Comparison of ENCODE assay signal across 12 mouse cellular contexts in the genomic region with DNA sequence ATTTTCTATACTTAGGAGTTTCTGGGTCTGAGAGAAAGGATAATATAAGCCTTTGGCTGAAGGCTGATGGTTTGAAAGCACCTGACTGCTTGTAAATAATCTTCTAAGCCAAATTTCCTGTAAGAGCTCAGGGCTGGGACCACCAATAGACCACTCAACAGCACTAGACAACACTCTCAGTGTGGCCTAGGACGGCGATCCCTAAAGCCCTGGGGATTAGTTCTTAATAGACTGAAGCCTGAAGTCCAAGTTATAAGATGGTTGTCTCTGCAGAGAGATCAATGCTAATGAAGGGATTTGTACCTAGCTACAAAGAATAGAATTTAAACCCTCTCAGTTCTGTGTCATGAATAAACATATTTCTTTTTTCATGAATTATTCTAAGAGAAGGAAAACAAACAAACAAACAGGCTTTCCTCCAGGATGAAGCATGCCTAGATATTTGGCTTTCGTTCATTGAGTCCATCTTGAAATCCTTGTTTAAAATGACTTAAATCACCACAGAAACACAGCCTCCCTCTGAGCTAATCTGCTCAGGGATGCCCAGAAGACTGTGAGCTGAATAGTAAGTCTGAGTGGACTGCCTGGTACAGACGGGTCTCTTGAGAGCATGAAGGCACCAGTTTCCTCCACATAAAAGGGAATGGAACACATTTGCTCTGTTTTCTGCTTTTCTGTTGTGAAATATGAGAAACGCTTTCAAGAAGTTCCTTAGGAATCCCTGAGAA.
DNase-seq lines count a peak whose midpoint lies in the region; ATAC-seq and TF ChIP-seq lines count a peak whose summit lies in the region.
"Had no signal": no experiment of that assay in that cellular context is flagged by ENCODE, and none has a peak within 500 bp of the region (broad histone marks: within the 10 kb centered on the region; RNA-seq: fewer than 3 reads in every experiment).

No protein-coding gene starts in this region.

- TF ChIP-seq EP300 in stomach, postnatal 0 days (optimal IDR thresholded peaks at IDR 0.05), result no peak

- peaks cover 2% of the 10 kb centered on the region; the same call in 1 of the 2 replicates for H3K4me1 ChIP-seq in heart, embryonic 16.5 days (ENCODE audit: control insufficient read depth, insufficient read depth, low read length)
- 0 out of 2 replicates have a peak, but pooled peaks cover 5% of the 10 kb centered on the region for H3K4me1 ChIP-seq in neural tube, embryonic 15.5 days
- peaks cover 11% of the 10 kb centered on the region for H3K4me1 ChIP-seq in limb, embryonic 14.5 days (ENCODE audit: control insufficient read depth, insufficient read depth, low read length)
- H3K4me1 ChIP-seq in stomach, postnatal 0 days (replicated peaks; ENCODE audit: control insufficient read depth, insufficient read depth), result no peaks in the 10 kb centered on the region; the same call in 1 of the 2 replicates

- no peak overlapping the region for H3K4me3 ChIP-seq in heart, embryonic 16.5 days (ENCODE audit: low read length)
- no peak overlapping the region for H3K4me3 ChIP-seq in neural tube, embryonic 15.5 days (replicated peaks)
- H3K4me3 ChIP-seq in limb, embryonic 14.5 days (replicated peaks; ENCODE audit: low read length), result no peak overlapping the region
- no peak overlapping the region for H3K4me3 ChIP-seq in stomach, postnatal 0 days (ENCODE audit: low read depth, low read length)
- H3K4me3 ChIP-seq: hindbrain, embryonic 12.5 days had no signal

- no peaks in the 10 kb centered on the region for H3K27me3 ChIP-seq in heart, embryonic 16.5 days (ENCODE audit: control insufficient read depth, insufficient read depth, low read length)
- no peaks in the 10 kb centered on the region for H3K27me3 ChIP-seq in neural tube, embryonic 15.5 days (replicated peaks)
- no peaks in the 10 kb centered on the region for H3K27me3 ChIP-seq in limb, embryonic 14.5 days (ENCODE audit: control insufficient read depth, insufficient read depth, low read length)
- no peaks in the 10 kb centered on the region for H3K27me3 ChIP-seq in stomach, postnatal 0 days (ENCODE audit: control insufficient read depth, insufficient read depth, low read length)
- H3K27me3 ChIP-seq: hindbrain, embryonic 12.5 days had no signal

- H3K9me3 ChIP-seq in heart, embryonic 16.5 days (replicated peaks; ENCODE audit: control insufficient read depth, low read length), result no peaks in the 10 kb centered on the region
- no peaks in the 10 kb centered on the region for H3K9me3 ChIP-seq in neural tube, embryonic 15.5 days (replicated peaks)
- no peaks in the 10 kb centered on the region for H3K9me3 ChIP-seq in limb, embryonic 14.5 days (ENCODE audit: control insufficient read depth, low read length)
- no peaks in the 10 kb centered on the region for H3K9me3 ChIP-seq in stomach, postnatal 0 days (ENCODE audit: control insufficient read depth, low read length)
- H3K9me3 ChIP-seq: hindbrain, embryonic 12.5 days had no signal

- H3K36me3 ChIP-seq in heart, embryonic 16.5 days (ENCODE audit: control insufficient read depth, insufficient read depth), result no peaks in the 10 kb centered on the region
- no peaks in the 10 kb centered on the region for H3K36me3 ChIP-seq in neural tube, embryonic 15.5 days
- no peaks in the 10 kb centered on the region for H3K36me3 ChIP-seq in limb, embryonic 14.5 days (ENCODE audit: control insufficient read depth, insufficient read depth, low read length)
- no peaks in the 10 kb centered on the region for H3K36me3 ChIP-seq in stomach, postnatal 0 days (ENCODE audit: control insufficient read depth, insufficient read depth, low read length)
- H3K36me3 ChIP-seq: hindbrain, embryonic 12.5 days had no signal

- H3K4me2 ChIP-seq in heart, embryonic 16.5 days (ENCODE audit: low read depth, low read length), result no peak overlapping the region
- H3K4me2 ChIP-seq in neural tube, embryonic 15.5 days, result no peak overlapping the region
- H3K4me2 ChIP-seq in limb, embryonic 14.5 days (replicated peaks; ENCODE audit: low read depth, low read length, severe bottlenecking), result no peak overlapping the region
- no peak overlapping the region for H3K4me2 ChIP-seq in stomach, postnatal 0 days (replicated peaks; ENCODE audit: low read depth)
- H3K4me2 ChIP-seq: hindbrain, embryonic 12.5 days had no signal

- WGBS in heart, embryonic 16.5 days, result 76% methylated on average over 5 of the region's 5 CpGs
- WGBS in neural tube, embryonic 15.5 days, result 74% methylated on average over 5 of the region's 5 CpGs
- 51% methylated on average over 5 of the region's 5 CpGs for WGBS in limb, embryonic 14.5 days
- 56% methylated on average over 5 of the region's 5 CpGs for WGBS in stomach, postnatal 0 days

- ATAC-seq in heart, embryonic 16.5 days (replicated peaks; ENCODE audit: extremely low read depth, insufficient read depth, low FRiP score), result no peak
- no peak for ATAC-seq in neural tube, embryonic 15.5 days (ENCODE audit: low FRiP score)
- ATAC-seq in limb, embryonic 14.5 days (ENCODE audit: low FRiP score, low read depth), result peak; percentile 20; the same call in 1 of the 2 replicates
- no peak for ATAC-seq in stomach, postnatal 0 days (ENCODE audit: low FRiP score, low TSS enrichment)

- TF ChIP-seq POLR2A in limb, embryonic 14.5 days (IDR thresholded peaks at IDR 0.05; ENCODE audit: borderline replicate concordance, extremely low read depth, insufficient read depth, insufficient read length), result no peak

- no peak overlapping the region for H3K9ac ChIP-seq in heart, embryonic 16.5 days (ENCODE audit: low read length)
- H3K9ac ChIP-seq in neural tube, embryonic 15.5 days (replicated peaks), result no peak overlapping the region
- no peak overlapping the region for H3K9ac ChIP-seq in limb, embryonic 14.5 days (ENCODE audit: low read depth, low read length, severe bottlenecking)
- H3K9ac ChIP-seq in stomach, postnatal 0 days (ENCODE audit: low read length), result no peak overlapping the region
- H3K9ac ChIP-seq: hindbrain, embryonic 12.5 days had no signal

- intact Hi-C loops in heart, postnatal 14 days (cut with DNase I), result no loop called here

- DNase-seq in heart, postnatal 14 days, result no peak
- no peak for DNase-seq in neural tube, embryonic 10.5 days (ENCODE audit: extremely low spot score, low spot score)
- DNase-seq in limb, embryonic 14.5 days (ENCODE audit: low spot score), result no peak
- no peak for DNase-seq in stomach, postnatal 0 days (ENCODE audit: low spot score)
- DNase-seq in embryo, embryonic 10.5 days (ENCODE audit: low spot score), result no peak
- DNase-seq: cerebellum, adult 2 months; heart, adult 11 months; kidney, postnatal 10 days; liver had no signal

- no peak for TF ChIP-seq CTCF in stomach, postnatal 0 days (IDR thresholded peaks at IDR 0.05; ENCODE audit: low read depth)

- H3K27ac ChIP-seq in heart, embryonic 16.5 days (ENCODE audit: low read length), result peak overlapping the region; percentile 29; the same call in 1 of the 2 replicates
- 0 out of 2 replicates have a peak overlapping the region, but pooled peaks have one; percentile 23 for H3K27ac ChIP-seq in neural tube, embryonic 15.5 days (replicated peaks)
- no peak overlapping the region for H3K27ac ChIP-seq in limb, embryonic 14.5 days (replicated peaks; ENCODE audit: low read depth, low read length)
- H3K27ac ChIP-seq in stomach, postnatal 0 days (replicated peaks), result peak overlapping the region; percentile 41; the same call in 1 of the 2 replicates
- H3K27ac ChIP-seq: hindbrain, embryonic 12.5 days had no signal
